Mouse (Mus musculus) erythroblast, embryonic 14.5 days (primary cell): Measurements from ENCODE around the gene Gm21954. TPM values are rescaled to one million over a fixed set of nuclear protein-coding genes. Genes with fewer than 3 reads are reported as not detected.

Source experiments
- H3K27me3 ChIP-seq: 2 replicates; pipeline ENCODE4 v1.6.1; 2012; ENCODE audit warnings: inconsistent platforms; ENCODE audit not compliant: control insufficient read depth
- H3K36me3 ChIP-seq: 2 replicates; pipeline ENCODE4 v1.6.1; 2012; ENCODE audit warnings: mild to moderate bottlenecking, inconsistent platforms; ENCODE audit not compliant: control insufficient read depth
- H3K4me1 ChIP-seq: 2 replicates; pipeline ENCODE4 v1.6.1; 2012; ENCODE audit warnings: inconsistent platforms; ENCODE audit not compliant: control insufficient read depth
- H3K4me3 ChIP-seq: replicated peaks from 2 replicates; pipeline ENCODE3; 2012; ENCODE audit warnings: moderate library complexity, mild to moderate bottlenecking, inconsistent platforms
- H3K9me3 ChIP-seq: 2 replicates; pipeline ENCODE4 v1.6.1; 2012; ENCODE audit warnings: low read length, inconsistent platforms, mixed read lengths; ENCODE audit not compliant: control insufficient read depth
- GATA1 ChIP-seq: IDR thresholded peaks from 2 replicates; pipeline ENCODE4 v1.6.1; 2012; ENCODE audit warnings: low read length, inconsistent platforms, mixed read lengths
- TAL1 ChIP-seq: IDR thresholded peaks from 3 replicates; pipeline ENCODE4 v1.6.1; 2012; ENCODE audit warnings: low read length, inconsistent platforms, mixed read lengths
- polyA plus RNA-seq: library from polyadenylated mRNA; stranded (reverse); fragments of >175 nt; gene quantifications from 2 replicates; pipeline ENCODE4 v1.2.3, GENCODE M21; 2012

Gm21954 gene
- polyA plus RNA-seq, 1 experiment, result not detected

DNA sequence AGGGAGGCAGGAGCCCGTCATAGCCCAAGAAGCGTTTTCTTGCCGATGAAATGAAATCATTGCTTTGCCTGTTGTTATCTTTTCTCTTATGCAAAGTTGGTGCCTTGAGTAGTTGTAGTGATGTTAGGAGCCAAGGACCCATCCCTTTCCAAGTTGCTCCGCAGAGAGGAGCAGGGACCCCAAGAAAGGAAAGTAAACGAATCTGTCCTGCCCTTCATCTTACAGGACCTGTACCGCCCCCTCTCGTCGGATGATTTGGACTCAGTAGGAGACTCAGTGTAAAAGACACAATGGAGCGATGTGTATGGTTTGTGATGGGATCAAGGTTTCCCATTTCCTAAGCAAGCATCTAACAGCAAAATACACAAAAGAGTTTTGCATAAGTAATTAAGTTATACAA, 5.7 kb downstream of the Gm21954 start:
- no peaks in the 10 kb centered on the region for H3K9me3 ChIP-seq
- no peak overlapping the region for H3K4me3 ChIP-seq
- TF ChIP-seq TAL1 (no peak), GATA1 (no peak)
- H3K27me3 ChIP-seq, result peaks cover 3% of the 10 kb centered on the region
- no peaks in the 10 kb centered on the region for H3K4me1 ChIP-seq
- no peaks in the 10 kb centered on the region for H3K36me3 ChIP-seq

DNA sequence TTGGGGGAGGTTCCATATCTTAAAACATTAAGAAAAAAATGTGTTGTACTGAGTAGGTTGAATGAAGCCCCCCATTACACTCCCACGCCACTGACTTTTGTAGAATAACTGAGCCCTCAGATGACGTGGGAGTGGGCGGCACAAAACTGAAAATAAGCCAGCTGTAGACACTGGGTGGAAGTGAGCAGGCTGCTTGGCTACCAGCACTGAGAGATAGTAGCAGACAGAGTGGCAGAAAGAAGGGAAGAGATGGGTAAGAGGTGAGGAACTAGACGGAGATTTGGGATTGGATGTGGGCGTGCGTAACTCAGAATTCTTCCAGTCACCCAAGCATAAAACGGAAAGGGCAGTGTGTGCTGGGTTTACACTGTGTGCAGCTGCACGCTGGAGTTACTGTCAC, 6.2 kb downstream of the Gm21954 start:
- Histone ChIP-seq H3K4me3 (no peak overlapping the region), H3K9me3 (no peaks in the 10 kb centered on the region), H3K4me1 (no peaks in the 10 kb centered on the region), H3K36me3 (no peaks in the 10 kb centered on the region), H3K27me3 (peaks cover 3% of the 10 kb centered on the region)
- TF ChIP-seq TAL1 (no peak), GATA1 (no peak)

GRCm38 (mm10) chr3:55464226-55464625, 7.8 kb downstream of the Gm21954 start:
- Histone ChIP-seq H3K9me3 (no peaks in the 10 kb centered on the region), H3K36me3 (no peaks in the 10 kb centered on the region), H3K4me1 (no peaks in the 10 kb centered on the region), H3K27me3 (peaks cover 3% of the 10 kb centered on the region), H3K4me3 (no peak overlapping the region)
- no peak for TF ChIP-seq TAL1
- no peak for TF ChIP-seq GATA1

GRCm38 (mm10) chr3:55462904-55463668, 8.9 kb downstream of the Gm21954 start:
- Histone ChIP-seq H3K9me3 (no peaks in the 10 kb centered on the region), H3K27me3 (peaks cover 3% of the 10 kb centered on the region), H3K4me3 (no peak overlapping the region), H3K4me1 (no peaks in the 10 kb centered on the region), H3K36me3 (no peaks in the 10 kb centered on the region)
- TF ChIP-seq GATA1 (no peak), TAL1 (no peak)

GRCm38 (mm10) chr3:55461685-55462655, 10.0 kb downstream of the Gm21954 start:
- Histone ChIP-seq H3K4me3 (no peak overlapping the region), H3K9me3 (no peaks in the 10 kb centered on the region), H3K36me3 (no peaks in the 10 kb centered on the region), H3K4me1 (no peaks in the 10 kb centered on the region), H3K27me3 (peaks cover 3% of the 10 kb centered on the region)
- TF ChIP-seq TAL1, result no peak
- TF ChIP-seq GATA1, result no peak

GRCm38 (mm10) chr3:55461092-55461491, 10.9 kb downstream of the Gm21954 start:
- no peak for TF ChIP-seq TAL1
- no peak for TF ChIP-seq GATA1
- Histone ChIP-seq H3K4me1 (no peaks in the 10 kb centered on the region), H3K27me3 (peaks cover 3% of the 10 kb centered on the region), H3K4me3 (no peak overlapping the region), H3K36me3 (no peaks in the 10 kb centered on the region), H3K9me3 (no peaks in the 10 kb centered on the region)

- TF ChIP-seq GATA1 (no peak), TAL1 (no peak)
- Histone ChIP-seq H3K27me3 (no peaks in the 10 kb centered on the region), H3K36me3 (no peaks in the 10 kb centered on the region), H3K9me3 (no peaks in the 10 kb centered on the region), H3K4me1 (no peaks in the 10 kb centered on the region), H3K4me3 (no peak overlapping the region)
These were observed 19.5 kb downstream of the Gm21954 start for GRCm38 (mm10) chr3:55452464-55452863.

GRCm38 (mm10) chr3:55451877-55452276, 20.1 kb downstream of the Gm21954 start:
- H3K27me3 ChIP-seq, result no peaks in the 10 kb centered on the region
- no peaks in the 10 kb centered on the region for H3K36me3 ChIP-seq
- H3K4me1 ChIP-seq, result no peaks in the 10 kb centered on the region
- no peaks in the 10 kb centered on the region for H3K9me3 ChIP-seq
- no peak for TF ChIP-seq TAL1
- no peak for TF ChIP-seq GATA1
- H3K4me3 ChIP-seq, result no peak overlapping the region

- H3K27me3 ChIP-seq, result no peaks in the 10 kb centered on the region
- no peaks in the 10 kb centered on the region for H3K36me3 ChIP-seq
- no peak for TF ChIP-seq GATA1
- TF ChIP-seq TAL1, result no peak
- H3K4me1 ChIP-seq, result no peaks in the 10 kb centered on the region
- H3K4me3 ChIP-seq, result no peak overlapping the region
- H3K9me3 ChIP-seq, result no peaks in the 10 kb centered on the region
These were observed 21.0 kb downstream of the Gm21954 start for GRCm38 (mm10) chr3:55451035-55451434.
